Mouse (Mus musculus): ENCODE measurements around the gene Morn4. TPM values are rescaled to one million over a fixed set of nuclear protein-coding genes. Genes with fewer than 3 reads are reported as not detected.

Gene Morn4
- total RNA-seq, 2 experiments from 2014 or later, result 0.85 to 2.1 TPM

- no peak for ATAC-seq (replicated peaks; ENCODE audit: low FRiP score, low TSS enrichment, poor library complexity, severe bottlenecking)
Observed at GRCm38 (mm10) chr19:42054255-42054654, 31.9 kb downstream of the Morn4 start.

- ATAC-seq (replicated peaks; ENCODE audit: low FRiP score, low TSS enrichment, poor library complexity, severe bottlenecking), result no peak
Observed at GRCm38 (mm10) chr19:42051948-42052347, 34.2 kb downstream of the Morn4 start, which contains the start of gene 4933411K16Rik. TSS of gene 4933411K16Rik (plus strand) at chr19:42052248.

- ATAC-seq (replicated peaks; ENCODE audit: low FRiP score, low TSS enrichment, poor library complexity, severe bottlenecking), result no peak
Observed at GRCm38 (mm10) chr19:42051351-42051750, 34.8 kb downstream of the Morn4 start.

- ATAC-seq (replicated peaks; ENCODE audit: low FRiP score, low TSS enrichment, poor library complexity, severe bottlenecking), result no peak
Observed at GRCm38 (mm10) chr19:42050251-42050650, 35.9 kb downstream of the Morn4 start.

- peak; percentile 88 for ATAC-seq (replicated peaks; ENCODE audit: low FRiP score, low TSS enrichment, poor library complexity, severe bottlenecking)
Observed at GRCm38 (mm10) chr19:42045269-42046102, 40.7 kb downstream of the Morn4 start, which contains the start of gene Hoga1. TSS of gene Hoga1 (plus strand) at chr19:42045610.

GRCm38 (mm10) chr19:42043988-42044387 lies 42.2 kb downstream of the Morn4 start:
- no peak for ATAC-seq (replicated peaks; ENCODE audit: low FRiP score, low TSS enrichment, poor library complexity, severe bottlenecking)

- no peak for ATAC-seq (replicated peaks; ENCODE audit: low FRiP score, low TSS enrichment, poor library complexity, severe bottlenecking)
Observed at GRCm38 (mm10) chr19:42038310-42038709, 47.8 kb downstream of the Morn4 start.

GRCm38 (mm10) chr19:42037167-42037702 lies 48.9 kb downstream of the Morn4 start:
- no peak for ATAC-seq (replicated peaks; ENCODE audit: low FRiP score, low TSS enrichment, poor library complexity, severe bottlenecking)

GRCm38 (mm10) chr19:42036357-42036756 lies 49.8 kb downstream of the Morn4 start:
- no peak for ATAC-seq (replicated peaks; ENCODE audit: low FRiP score, low TSS enrichment, poor library complexity, severe bottlenecking)

GRCm38 (mm10) chr19:42035456-42036248 lies 50.5 kb downstream of the Morn4 start, which contains the start of gene Ankrd2:
TSS of gene Ankrd2 (plus strand) at chr19:42036000.
- peak; percentile 90 for ATAC-seq (replicated peaks; ENCODE audit: low FRiP score, low TSS enrichment, poor library complexity, severe bottlenecking)

- ATAC-seq (replicated peaks; ENCODE audit: low FRiP score, low TSS enrichment, poor library complexity, severe bottlenecking), result peak; percentile 21; the same call in 1 of the 2 replicates
Observed at GRCm38 (mm10) chr19:42034881-42035455, 51.2 kb downstream of the Morn4 start.

GRCm38 (mm10) chr19:42034146-42034775 lies 51.9 kb downstream of the Morn4 start:
- ATAC-seq (replicated peaks; ENCODE audit: low FRiP score, low TSS enrichment, poor library complexity, severe bottlenecking), result no peak

GRCm38 (mm10) chr19:42033611-42034010 lies 52.5 kb downstream of the Morn4 start:
- ATAC-seq (replicated peaks; ENCODE audit: low FRiP score, low TSS enrichment, poor library complexity, severe bottlenecking), result no peak

- ATAC-seq (replicated peaks; ENCODE audit: low FRiP score, low TSS enrichment, poor library complexity, severe bottlenecking), result no peak
Observed at GRCm38 (mm10) chr19:42031112-42031511, 55.0 kb downstream of the Morn4 start.

- ATAC-seq (replicated peaks; ENCODE audit: low FRiP score, low TSS enrichment, poor library complexity, severe bottlenecking), result peak; percentile 95
Observed at GRCm38 (mm10) chr19:42026158-42026557, 60.0 kb downstream of the Morn4 start.

All from megakaryocyte-erythroid progenitor cell, adult 5-6 weeks (primary cell).